Mouse (Mus musculus): ENCODE data around the gene Zfp963.
"Not testable (repeated sequence)": the region's sequence is repeated elsewhere in the genome, so short reads cannot be mapped to it uniquely, and the experiment has no call there.

Gene Zfp963

GRCm38 (mm10) chr8:69740763-69741162 is 9.0 kb downstream of the Zfp963 start:
- no peak for DNase-seq (ENCODE audit: low spot score in 2 of 2)

GRCm38 (mm10) chr8:69735495-69735894 is 14.3 kb downstream of the Zfp963 start:
- no peak for DNase-seq (ENCODE audit: low spot score in 2 of 2)

- no peak for DNase-seq (ENCODE audit: low spot score in 2 of 2)
These were observed 32.6 kb downstream of the Zfp963 start for GRCm38 (mm10) chr8:69717232-69717580.

GRCm38 (mm10) chr8:69716403-69717231 is 33.2 kb downstream of the Zfp963 start:
- peak; percentile 86 to 90 for DNase-seq (ENCODE audit: low spot score in 2 of 2)

GRCm38 (mm10) chr8:69715366-69715765 is 34.4 kb downstream of the Zfp963 start:
- no peak for DNase-seq (ENCODE audit: low spot score in 2 of 2)

- no peak for DNase-seq (ENCODE audit: low spot score in 2 of 2)
These were observed 36.3 kb downstream of the Zfp963 start for GRCm38 (mm10) chr8:69713516-69713915.

GRCm38 (mm10) chr8:69710624-69711023 is 39.1 kb downstream of the Zfp963 start, which contains the start of gene Zfp869:
Gene Zfp869, minus strand, starts transcription at chr8:69710724.
- not testable (repeated sequence) for DNase-seq (ENCODE audit: low spot score in 2 of 2)

GRCm38 (mm10) chr8:69701810-69702209 is 48.0 kb downstream of the Zfp963 start:
- DNase-seq (ENCODE audit: low spot score in 2 of 2): no peak
